Mouse (Mus musculus) gastrocnemius, postnatal 36 days (tissue): ENCODE measurements around the gene Fam76b. TPM values are rescaled to one million over a fixed set of nuclear protein-coding genes. Genes with fewer than 3 reads are reported as not detected.
"Not testable (repeated sequence)": the region's sequence is repeated elsewhere in the genome, so short reads cannot be mapped to it uniquely, and the experiment has no call there.

ENCODE experiments used
- DNase-seq, 2 experiments: peaks; one replicate each; pipeline ENCODE4 v3.0.0; 2022
- intact Hi-C: fragments of 180-260 bp; cut with DNase I; formaldehyde crosslinking; loops from one replicate; pipeline ENCODE4 v1.15.1; 2025
- long read RNA-seq, 2 experiments: library from polyadenylated mRNA; stranded (forward); transcript quantifications; one replicate each; pipeline ENCODE4 v2.0.0; 2021
- total RNA-seq, 2 experiments: library from RNA; stranded (reverse); gene quantifications; 2 replicates each; pipeline ENCODE4 v1.2.3; 2021

Fam76b gene
- total RNA-seq: 1 to 10 TPM; 6.1 to 6.2 TPM
- long read RNA-seq, experiment 1, partial matches to known transcripts: 0 of 1 reads
- long read RNA-seq, experiment 1, other reads (novel, unspliced or antisense): 1 of 1 reads
- long read RNA-seq, experiment 2, partial matches to known transcripts: 0 of 4 reads
- long read RNA-seq, experiment 2, other reads (novel, unspliced or antisense): 4 of 4 reads

DNA sequence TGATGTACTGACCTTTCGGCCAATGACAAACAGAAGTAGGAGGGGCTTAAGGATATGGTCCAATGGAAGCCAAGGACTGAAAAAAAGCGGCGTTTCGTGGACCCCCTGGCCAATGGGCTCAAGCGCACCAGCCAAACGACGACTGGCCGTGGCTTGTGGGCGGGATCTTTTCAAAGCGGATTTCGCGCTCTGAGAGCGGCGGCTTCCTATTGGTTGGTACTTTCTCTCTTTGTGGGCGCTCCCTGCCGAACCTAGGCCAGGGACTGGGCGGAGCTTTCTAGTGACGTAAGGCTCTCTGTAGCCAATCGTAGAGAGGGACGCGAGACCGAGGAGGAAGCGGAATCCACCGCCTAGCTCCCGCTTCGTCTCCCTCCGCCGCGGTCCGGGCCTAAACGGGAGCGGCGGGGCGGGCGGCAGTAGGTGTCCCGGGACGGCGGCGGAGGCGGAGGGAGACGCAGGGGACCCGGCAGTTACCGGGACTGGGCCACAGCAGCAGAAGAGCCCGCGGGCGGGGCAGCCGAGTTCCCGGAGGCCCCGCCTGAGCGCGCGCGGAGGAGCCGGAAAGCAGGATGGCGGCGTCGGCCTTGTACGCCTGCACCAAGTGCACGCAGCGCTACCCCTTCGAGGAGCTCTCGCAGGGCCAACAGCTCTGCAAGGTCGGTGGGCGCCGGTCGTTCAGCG, at the start of gene Fam76b:
TSS of gene Fam76b (plus strand) at position 311 of the 681 bp plus-strand sequence.
- intact Hi-C loops: loop anchor here (2.0 to 5.0 kb wide), 2 partner anchors 449 to 580 kb away; partner anchors contain the start of genes Ccdc82 and Jrkl
- DNase-seq: peak; percentile 99 to 100

DNA sequence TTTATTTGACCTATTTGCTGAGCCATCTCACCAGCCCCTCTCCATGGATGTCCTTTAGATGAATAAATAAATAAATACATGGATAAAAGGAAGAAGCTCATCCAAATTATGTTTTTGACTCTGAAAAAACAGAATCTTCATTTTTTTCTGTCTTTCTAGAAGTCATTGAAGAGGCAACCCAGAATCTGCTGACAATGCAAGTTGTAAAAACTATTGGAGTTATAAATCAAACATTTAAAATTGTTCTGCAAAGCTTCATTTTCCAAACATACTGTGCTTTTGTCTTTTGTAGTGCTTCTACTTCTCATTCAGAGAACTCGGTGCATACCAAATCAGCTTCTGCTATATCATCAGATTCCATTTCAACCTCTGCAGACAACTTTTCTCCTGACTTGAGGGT, 45.5 kb upstream of the Fam76b start:
- no peak for DNase-seq
- intact Hi-C loops: no loop called here

DNA sequence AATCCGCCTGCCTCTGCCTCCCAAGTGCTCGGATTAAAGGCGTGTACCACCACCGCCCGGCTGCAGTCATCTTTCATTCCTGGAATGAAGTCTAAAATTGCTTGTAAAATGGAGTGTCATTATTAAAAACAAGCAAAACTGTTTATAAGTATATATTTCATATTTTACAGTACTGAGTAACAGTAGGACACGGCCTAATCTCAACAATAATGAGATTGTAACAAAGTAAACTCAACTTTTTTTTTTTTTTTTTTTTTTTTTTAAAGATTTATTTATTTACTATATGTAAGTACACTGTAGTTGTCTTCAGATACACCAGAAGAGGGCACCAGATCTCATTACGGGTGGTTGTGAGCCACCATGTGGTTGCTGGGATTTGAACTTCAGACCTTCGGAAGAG, 36.7 kb upstream of the Fam76b start:
- intact Hi-C loops, DNase-seq: not testable (repeated sequence)

DNA sequence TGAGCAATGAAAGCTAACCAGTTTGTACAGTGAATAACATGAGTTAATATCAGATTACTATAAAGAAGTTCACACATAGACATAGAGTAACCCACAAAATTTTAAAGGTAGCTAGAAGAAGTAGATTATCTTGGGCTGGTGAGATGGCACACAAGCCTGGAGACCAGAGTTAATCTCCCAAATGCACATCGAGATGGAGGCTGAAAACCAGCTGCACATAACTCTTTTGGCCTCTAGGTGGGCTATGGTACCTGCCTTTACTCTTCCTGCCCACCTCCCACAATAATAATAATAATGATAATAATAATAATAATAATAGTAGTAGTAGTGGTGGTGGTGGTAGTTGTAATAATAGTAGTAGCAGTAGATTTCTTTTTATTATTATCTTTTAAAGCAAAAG, 33.2 kb upstream of the Fam76b start:
- intact Hi-C loops: no loop called here

DNA sequence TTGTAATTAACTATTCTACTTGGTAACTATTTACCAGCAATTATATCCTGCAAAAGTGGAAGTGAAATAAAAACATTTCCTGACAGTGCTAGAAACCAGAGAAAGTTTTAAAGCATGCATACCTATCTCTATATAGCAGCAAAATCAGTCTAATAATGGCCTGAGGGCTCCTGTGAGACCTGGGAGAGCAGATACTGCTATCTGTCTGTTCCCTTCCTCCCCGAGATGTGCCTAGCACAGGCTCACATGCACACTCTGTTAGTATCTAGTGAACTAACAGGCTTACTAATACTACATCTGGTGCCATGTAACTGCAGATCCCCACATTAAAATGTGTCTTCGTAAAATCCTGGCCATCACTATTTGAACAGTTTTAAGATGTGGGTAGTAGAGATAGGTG, 32.8 kb upstream of the Fam76b start:
- intact Hi-C loops: no loop called here
- no peak for DNase-seq

More for the DNA sequence above, 33.2 kb upstream of the Fam76b start:
- DNase-seq: no peak

DNA sequence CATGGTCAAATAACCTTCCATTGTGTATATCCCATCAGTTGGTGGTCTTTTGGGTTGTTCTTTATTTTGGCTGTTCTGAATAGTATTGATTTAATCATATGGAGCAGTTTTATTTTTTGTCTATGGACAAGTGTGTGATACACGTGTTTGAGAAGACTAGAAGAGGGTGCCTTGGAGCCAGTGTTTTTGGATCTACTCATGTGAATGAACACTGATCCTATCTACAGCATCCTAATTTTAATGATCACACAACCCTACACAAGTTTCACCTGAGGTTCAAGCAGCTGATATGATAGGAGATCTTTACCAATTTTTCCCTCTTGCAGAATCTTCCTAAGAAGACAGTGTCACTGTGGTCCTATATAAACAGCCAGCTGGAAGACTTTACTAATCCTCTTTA, 23.0 kb upstream of the Fam76b start:
- intact Hi-C loops: no loop called here
- DNase-seq: no peak

DNA sequence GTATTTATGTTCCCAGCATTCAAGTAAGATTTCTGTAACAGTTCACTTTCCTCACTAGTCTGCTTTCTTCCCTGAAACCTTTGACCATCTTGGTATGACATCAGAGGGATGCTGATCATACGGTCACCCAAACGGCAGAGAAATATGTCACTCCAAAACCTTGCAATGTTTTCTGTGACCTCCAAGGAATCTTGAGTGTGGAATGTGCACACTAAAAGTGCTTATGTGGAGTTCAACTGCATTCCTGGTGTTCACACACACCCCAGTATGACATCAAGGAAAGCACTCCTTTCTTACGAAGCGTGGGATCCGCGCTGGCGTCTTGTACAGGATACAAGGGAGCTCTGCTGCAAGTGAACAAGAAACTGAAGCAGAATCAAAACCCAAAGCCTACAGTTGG, 20.7 kb upstream of the Fam76b start:
- intact Hi-C loops: no loop called here
- no peak for DNase-seq

DNA sequence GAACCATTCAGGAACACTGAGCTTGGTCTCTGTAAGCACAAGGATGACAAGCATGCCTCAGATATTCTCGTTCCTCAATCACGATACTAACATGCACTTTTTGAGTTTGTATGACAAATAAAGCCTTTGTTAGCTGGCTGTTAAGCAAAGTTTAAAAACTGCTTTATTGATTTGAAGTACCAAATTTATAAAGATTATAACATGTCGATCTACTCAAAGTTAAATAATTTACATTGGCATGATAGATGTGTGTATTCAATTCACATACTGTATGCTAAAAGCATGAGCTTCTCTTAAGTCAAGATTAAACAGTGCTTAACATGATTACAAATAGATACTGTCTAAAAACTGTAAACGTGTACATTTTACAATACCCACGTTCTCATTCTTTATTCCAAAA, 19.9 kb upstream of the Fam76b start:
- no peak for DNase-seq
- intact Hi-C loops: no loop called here

DNA sequence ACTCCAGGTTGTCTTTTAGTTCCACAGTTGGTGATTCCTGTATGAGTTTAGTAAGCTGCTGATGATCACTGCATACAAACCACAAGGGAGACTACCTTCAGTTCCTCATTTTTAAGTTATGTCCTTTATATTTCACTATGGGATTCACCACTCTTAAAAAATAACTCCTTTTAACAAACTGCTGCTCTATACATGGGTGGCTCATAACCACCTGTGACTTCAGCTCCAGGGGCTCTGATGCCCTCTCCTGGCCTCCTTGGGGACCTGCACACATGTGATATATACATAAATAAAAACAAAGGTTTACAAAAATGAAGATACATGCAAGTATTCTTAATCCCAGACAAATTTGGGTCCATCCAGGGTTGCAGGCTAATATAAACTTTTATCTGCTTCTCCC, 17.6 kb upstream of the Fam76b start:
- intact Hi-C loops: no loop called here
- no peak for DNase-seq

DNA sequence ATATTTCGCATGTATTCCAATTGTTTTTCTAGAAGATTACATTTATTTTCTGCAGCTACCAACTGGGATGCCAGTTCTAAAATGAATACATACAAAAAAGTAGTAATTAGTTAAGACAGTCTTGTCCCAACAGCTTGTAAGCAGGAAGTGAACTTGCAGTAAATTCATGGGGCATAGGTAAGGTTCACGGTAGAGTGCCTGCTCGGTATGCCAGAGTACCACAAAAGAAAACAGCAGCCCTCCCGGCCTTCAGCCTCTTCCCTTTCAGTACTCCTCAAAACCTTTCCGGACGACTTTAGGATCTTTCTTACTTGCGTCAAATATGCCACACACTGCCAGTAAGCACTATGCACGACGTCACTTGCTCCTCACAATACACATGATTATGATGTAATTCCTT, 9.1 kb upstream of the Fam76b start:
- DNase-seq: no peak
- intact Hi-C loops: no loop called here

DNA sequence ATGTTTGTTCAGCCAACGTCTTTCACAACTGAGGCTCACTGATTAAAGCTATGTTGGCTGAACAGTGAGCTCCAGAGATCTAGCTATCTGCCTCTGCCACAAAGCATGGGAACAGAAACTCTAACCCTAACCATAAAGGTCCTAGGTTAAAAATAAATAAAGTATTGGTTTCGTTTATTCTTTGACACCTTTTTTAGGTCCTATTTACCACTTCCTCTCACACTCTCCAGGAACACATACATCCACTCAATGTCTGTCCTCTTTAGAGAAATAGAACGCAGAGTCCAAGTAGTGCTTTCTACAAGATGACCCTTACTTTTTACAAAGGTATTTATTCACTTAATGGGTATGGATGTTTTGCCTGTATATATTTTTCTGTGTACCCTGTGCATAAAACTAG, 6.7 kb upstream of the Fam76b start:
- DNase-seq: no peak
- intact Hi-C loops: no loop called here

DNA sequence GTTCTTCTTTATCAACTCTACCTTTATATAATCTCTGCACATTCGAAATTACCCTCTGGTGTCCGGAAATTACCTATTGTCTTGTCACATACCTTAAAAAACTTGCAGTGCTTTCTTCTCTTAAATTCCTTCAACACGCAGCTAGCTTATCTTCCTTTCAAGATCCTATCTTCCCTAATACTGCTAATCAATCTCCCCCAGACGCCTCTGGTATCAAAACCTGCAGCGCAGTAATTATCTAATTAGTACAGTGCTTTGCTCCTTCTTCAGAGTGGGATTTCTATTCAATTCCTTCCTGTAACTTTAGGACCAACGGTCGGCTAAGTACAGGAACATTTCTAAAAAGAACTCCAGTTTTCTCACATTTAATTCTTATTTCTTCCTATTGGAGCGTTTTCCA, 1.6 kb upstream of the Fam76b start:
- DNase-seq: no peak
- intact Hi-C loops: loop anchor here (2.0 to 5.0 kb wide), 2 partner anchors 451 to 579 kb away; partner anchors contain the start of genes Ccdc82 and Jrkl

DNA sequence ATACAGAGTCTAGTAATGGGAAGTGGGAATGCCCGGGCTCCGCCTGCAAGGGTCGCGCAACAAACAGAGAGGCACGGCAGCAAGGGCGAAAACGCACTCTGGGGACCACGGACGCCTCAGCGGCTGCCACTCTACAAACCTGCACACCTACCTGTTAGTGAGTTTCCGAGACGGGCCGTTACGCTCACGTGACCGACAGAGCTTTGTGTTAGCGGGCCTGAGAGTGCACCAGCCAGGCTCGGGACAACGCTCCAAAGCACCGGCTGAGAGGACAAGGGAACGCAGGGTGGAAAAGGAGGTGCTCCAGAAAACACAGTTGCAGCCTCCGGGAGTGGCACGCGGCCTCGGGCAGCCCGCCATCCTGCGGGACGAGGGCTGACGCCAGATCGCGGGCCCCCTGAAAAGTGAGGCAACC, 1.1 kb upstream of the Fam76b start:
- intact Hi-C loops: loop anchor here (2.0 to 5.0 kb wide), 2 partner anchors 450 to 579 kb away; partner anchors contain the start of genes Ccdc82 and Jrkl
- DNase-seq: peak in 1 of 2 experiments; percentile 31

DNA sequence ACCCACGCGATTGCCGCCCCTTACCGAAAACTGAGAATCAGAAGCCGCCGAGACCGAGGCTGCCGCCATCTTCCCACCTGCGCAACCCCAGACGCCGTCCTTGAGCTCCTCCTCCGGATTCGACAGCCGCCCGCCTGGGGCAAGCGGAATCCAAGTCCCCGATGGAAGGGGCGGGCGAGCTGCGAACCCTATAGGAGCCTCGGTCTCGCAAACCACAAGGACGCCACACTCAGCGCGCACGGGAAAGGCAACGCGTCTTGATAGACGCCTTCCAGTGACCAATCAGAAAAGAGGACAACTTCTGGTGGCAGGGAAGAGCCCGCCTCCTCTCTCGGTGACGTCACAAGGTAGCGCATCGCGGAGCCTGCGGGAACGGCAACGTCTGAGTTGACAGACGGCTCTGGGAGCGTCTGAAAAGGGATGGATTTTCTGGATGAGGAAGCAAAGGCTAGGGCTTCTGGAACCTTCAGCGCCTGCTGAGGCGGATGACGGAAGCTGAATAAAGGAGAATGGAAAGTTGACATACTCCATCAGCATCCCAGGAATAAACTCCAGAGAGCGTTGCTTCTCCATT, 597 bp upstream of the Fam76b start, which contains the start of gene Cep57:
TSS of gene Cep57 (minus strand) at position 276 of the 574 bp plus-strand sequence.
- peak; percentile 86 to 91 for DNase-seq
- intact Hi-C loops: loop anchor here (2.0 to 5.0 kb wide), 2 partner anchors 450 to 580 kb away; partner anchors contain the start of genes Ccdc82 and Jrkl

DNA sequence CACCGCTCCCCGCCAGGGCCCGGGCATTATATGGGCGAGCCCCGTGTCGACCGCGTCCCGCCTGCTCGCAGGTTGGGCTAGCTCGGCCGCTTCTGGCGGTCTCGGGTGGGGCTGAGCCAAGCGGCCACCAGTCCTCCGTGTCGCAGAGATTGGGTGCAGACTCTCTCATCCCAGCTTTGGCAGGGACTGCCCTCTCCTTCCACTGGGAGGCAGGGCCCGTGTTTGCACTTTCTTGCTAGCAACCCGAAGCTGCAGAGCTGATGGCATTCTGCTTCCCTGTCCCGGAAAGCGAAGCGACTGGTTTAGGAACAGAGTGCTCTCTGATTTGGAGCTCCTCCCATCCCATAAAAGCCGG, 548 bp downstream of the Fam76b start:
- intact Hi-C loops: loop anchor here (5.0 kb wide), 1 partner anchor 581 kb away; the partner anchor contains the start of genes Ccdc82 and Jrkl

DNA sequence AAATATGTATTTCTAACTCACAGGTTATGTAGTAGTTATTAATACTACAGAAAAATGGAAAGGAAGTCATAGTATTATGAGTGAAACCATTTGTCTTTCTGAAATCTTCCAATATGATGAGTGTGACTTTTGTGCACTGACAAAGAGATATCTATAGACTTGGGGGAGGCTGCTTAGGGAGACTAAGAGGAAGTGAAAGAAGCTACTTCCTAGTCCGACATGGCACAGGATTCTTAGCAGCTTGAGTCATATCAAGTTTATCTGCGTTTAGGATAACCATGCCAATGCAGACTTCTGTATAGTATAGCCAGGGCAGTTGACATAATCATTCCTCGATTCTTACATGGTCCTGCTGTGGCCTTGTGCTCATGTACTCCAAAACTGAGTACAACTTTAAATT, 7.7 kb downstream of the Fam76b start:
- no peak for DNase-seq
- intact Hi-C loops: no loop called here

More for the DNA sequence above, 548 bp downstream of the Fam76b start:
- no peak for DNase-seq

DNA sequence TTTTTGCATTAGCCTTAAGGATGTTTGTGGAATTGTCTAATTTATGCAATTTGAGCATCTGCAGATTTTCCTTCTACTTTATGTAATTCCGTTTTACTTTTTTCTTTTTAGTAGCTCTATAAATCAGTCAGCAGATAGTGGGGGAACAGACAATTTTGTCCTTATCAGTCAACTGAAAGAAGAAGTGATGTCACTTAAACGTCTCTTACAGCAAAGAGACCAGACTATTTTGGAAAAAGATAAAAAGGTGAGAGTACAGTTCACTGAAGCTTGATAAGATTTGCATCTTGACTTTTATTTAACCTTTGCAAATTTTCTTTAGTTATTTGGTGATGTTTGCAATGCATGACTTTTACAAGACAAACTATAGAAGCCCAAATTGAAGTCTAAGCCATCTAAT, 9.2 kb downstream of the Fam76b start:
- intact Hi-C loops: no loop called here

DNA sequence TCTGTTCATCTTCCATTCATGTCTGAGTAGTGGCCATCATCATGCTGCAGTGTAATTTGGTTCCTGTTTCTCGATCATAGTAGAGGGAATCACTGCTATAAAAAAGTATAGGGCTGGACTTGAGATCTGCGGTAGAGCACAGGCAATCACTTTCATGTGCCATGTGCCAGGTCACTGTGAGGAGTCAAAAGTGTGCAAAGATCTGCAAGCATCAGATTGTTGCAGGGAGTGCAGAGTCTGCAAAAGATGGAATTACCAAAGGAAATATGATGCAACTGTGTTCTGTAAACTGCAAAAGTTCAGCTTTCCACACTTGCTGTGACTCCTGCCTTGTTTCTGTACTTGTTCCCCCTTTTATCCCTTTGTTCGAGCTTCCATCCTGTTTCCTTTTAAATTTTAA, 20.1 kb downstream of the Fam76b start:
- DNase-seq: no peak
- intact Hi-C loops: no loop called here

More for the DNA sequence above, 9.2 kb downstream of the Fam76b start:
- DNase-seq: no peak

DNA sequence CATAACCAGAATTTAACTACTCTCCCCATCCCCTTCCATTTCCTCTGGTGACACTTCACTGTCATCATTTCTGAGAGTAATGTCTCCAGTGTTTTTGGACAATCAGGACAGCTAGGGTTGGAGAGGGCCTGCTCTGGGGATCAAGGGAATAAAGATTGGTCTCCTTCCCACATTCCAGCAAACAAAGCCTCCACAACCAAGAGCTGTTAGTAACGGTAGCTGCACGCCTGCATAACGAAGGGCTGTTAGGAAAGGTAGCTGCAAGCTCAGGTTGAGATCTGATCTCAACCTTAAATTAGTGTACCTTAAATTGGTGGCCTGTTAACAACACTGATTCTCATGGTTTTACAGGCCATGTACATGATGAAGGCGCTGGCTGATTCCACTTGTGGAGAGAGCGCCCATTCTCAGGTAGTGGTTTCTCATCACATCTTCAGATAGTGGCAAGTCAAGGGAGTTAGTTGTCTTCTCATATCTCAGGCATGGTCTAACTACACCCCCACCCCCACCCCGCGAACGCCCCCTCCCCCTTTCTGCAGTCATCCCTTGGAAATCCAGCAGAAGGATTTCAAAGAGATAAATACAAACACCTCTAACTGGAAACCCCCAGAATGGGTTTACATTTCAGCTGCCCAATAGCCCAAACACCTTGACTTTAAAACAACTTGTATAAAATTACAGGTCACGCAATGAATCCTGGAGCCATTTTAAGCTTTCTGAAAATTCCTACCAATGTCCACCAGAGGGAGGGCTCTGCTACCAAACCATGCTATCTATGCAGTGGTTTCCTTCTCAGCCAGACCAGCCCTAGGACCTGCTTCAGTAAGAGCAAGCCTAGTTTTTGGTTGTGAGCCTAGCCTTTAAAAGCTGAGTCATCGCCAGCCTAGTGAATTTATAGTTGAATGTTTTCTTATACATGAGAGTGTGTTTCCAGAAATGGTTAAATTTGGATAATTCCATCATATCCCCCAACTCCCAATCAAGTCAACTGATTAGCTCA, 21.3 kb downstream of the Fam76b start:
- no peak for DNase-seq
- intact Hi-C loops: no loop called here

DNA sequence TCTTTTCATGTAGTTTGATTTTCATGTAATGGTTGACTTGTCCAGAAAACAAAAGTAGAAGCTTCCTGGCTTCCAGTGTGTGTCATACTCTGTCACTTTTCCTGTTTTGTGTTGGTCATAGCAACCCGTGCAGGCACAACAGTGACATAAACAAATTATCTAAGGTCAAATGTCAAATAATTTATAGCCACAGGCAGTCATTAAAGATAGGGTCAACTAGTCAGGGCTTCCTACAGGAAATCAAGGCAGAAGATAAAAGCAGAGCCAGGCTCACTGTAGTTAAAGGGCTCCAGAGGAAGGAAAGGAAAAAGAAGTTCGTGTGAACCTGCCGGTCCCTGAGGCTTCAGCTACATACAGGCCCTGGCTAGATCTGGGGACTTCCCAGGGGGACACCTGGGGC, 26.4 kb downstream of the Fam76b start:
- no peak for DNase-seq
- intact Hi-C loops: no loop called here
